Mouse (Mus musculus): ENCODE results near the gene Dyrk3. TPM values are rescaled to one million over a fixed set of nuclear protein-coding genes. Genes with fewer than 3 reads are reported as not detected.

Dyrk3 gene
- total RNA-seq, 2 experiments from 2014 or later = 0.37 to 0.53 TPM

DNA sequence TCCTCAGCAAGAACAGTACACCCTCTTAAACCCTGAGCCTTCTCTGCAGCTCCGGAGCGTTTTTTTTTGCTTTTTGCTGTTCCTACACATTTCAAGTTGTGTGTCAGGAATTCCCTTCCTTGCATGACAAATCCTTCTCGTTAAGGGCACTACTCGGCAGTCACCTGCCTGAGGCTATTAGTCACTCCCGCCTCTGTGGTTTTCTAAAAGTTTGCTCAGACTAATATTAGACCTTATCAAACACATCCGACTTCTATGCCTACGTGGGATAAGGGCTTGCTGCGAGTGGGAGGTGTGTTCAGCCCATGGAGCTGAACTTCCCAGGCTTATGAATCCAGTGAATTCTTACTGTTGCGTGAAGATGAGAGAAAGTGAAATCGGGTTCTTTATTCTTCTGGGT, 19.6 kb downstream of the Dyrk3 start:
- intact Hi-C loops (cut with DNase I) = loop anchor here (2.0 to 10.0 kb wide), 2 partner anchors 34 to 134 kb away; partner anchors contain the start of gene Eif2d

DNA sequence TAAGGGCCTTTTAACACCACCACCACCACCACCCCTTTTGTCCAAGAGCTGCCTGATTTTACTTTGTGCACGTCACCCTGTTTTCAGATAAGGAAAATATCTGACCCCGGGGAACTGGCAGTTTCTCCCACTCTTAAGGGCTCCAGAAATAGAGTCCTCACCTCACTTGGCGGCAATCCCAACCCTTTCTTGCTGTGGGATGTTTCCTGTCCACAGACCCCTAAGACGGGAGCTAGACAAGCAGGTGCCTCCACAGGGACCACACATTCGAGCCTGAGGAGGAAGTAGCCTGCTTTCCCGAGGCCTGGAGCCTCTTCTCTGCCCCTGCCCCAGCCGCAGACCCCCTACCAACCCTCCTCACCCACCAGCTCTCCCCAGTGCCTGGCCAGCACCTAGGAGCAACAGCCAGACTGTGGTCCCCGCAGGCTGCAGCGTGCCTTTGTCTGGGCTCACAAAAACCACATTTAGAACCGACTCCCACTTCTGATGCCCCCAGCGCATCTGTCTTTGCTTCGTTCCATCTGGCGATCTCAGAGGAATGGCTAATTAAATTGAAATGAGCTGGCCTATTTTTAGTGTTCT, 21.6 kb downstream of the Dyrk3 start:
- DNase-seq = peak; percentile 59 to 70
- intact Hi-C loops (cut with DNase I) = loop anchor here (2.0 to 10.0 kb wide), 3 partner anchors 22 to 144 kb away; partner anchors contain the start of gene Dyrk3

More for the DNA sequence above, 19.6 kb downstream of the Dyrk3 start:
- DNase-seq = no peak

DNA sequence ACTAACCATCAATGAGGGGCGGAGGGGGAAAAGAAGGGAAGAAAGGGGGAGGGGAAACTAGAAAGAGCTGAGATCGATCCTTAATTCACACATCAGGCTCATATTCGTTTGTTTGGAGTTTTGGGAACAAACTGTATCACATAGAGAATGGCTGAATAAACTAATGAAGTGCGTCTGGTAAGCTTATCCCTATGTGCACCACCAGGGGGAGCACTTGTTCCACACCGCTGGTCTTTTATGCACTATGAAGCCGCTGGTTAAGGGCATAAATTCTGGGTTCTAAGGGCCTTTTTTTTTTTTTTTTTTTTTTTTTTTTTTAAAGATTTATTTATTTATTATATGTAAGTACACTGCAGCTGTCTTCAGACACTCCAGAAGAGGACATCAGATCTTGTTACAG, 22.2 kb downstream of the Dyrk3 start:
- peak; percentile 75 to 82 for DNase-seq
- intact Hi-C loops (cut with DNase I) = loop anchor here (2.0 to 10.0 kb wide), 3 partner anchors 23 to 145 kb away; partner anchors contain the start of gene Dyrk3

DNA sequence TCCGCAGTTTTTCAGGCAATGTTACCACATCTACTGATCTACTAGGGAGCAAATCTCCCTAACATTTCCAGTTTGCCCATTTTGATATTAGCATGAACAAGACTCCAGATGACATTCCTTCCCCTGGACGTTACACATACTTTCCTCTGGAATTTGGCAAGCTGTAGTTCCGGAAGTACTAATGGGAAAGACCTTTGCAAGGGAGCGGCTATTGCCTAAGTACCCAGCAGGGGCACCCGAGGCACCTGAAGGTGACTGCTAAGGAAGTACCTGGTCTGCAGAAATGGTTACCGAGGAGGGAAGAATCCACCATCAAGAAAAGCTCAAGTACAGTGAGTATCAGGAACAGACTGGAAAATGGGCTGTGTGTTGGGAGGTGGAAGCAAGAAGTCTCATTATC, 25.6 kb downstream of the Dyrk3 start:
- DNase-seq = peak in 1 of 2 experiments; percentile 63
- intact Hi-C loops (cut with DNase I) = loop anchor here (10.0 kb wide), 1 partner anchor 128 kb away; no protein-coding TSS in a partner anchor

DNA sequence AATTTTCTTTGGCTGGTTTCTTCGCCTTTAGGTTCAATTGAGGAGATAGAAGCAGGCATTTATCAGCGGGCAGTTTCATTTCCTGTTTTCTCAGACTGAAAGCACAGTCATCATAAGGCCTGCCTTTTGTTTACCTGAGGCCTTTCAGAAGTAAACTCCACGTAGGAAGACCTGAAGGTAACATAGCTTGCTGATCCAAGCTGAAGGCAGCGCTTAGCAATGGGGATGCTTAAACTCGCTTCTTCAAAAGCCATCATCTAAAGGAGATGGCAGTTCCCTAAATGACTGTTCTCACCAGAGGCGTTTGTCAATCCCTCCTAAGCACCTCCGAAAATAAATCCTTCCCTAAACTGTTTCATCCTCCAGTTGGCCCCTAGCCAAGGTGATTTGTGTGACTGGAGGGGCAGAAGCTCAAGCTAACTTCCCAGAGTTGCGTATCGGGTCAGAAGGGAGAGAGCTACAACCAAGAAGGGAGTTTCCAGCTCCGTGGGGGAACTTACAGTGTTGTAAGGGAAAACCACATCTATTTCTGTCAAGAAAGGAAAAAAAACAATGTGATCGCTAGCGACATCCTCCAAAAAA, 27.5 kb downstream of the Dyrk3 start:
- DNase-seq = peak; percentile 47 to 65
- intact Hi-C loops (cut with DNase I) = loop anchor here (10.0 kb wide), 1 partner anchor 126 kb away; no protein-coding TSS in a partner anchor

DNA sequence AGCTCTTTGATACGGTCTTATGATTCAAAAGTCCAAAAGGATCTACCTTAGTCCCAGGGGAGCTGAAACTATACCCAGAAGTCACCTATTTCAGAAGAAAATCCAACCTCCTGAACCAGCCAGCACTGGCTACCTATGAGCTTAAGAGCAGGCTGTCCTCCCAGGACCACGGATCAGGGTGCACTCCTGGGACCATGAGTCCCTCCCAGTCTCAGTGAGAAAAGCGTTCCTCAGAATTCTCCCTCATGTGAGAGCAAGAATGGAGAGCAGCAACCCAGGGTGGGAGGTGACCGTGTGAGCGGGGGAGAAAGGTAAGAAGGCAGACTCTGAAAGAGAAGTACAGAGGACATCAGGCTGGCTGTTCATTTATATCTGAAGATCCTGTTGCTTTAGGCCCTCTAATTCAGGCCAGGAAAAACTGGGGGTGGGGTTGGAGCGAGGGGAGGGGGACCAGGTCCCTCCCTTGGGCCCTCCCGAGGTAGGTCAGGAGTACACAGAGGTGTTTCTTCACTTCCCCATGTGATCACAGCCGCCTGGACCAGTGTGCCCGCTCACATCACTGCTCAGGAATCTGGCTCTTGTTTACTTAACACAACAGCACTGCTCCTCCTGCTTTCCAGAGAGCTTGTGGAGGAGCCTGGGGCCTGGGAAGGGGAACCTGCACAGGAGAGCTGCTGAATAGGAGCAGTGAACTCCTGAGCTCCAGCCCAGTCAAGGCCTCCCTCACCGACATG, 30.4 kb downstream of the Dyrk3 start:
- intact Hi-C loops (cut with DNase I) = no loop called here
- DNase-seq = peak in 1 of 2 experiments; percentile 20

DNA sequence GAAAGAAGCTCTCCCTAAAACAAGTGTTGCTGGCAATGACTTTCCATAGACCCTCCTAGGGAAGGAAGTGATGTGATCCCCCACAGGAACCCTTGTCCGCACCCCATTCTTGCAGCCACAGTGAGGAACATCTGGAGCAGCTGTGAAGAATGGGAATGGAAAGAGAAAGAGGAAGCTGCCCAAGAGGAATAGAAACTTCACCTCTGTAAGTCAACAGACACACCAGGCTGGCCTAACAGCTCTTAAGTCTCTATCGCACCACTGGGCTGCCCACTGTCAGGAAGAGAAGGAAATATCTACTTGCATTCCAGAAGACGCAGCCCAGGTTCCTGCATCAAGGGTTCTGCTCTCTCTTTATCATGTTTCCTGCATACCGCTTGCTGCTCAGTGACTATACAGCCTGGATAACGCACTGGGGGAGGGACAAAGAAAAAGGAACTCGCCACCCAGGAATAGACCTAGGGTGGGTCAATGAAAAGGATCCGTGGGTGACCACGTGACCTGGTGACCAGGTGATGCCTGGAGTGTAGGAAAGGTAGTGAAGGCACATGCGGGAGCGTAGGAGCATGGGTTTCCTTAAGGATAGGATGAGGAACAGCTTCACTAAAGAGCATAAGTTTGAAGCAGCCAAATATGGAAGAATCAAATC, 34.2 kb downstream of the Dyrk3 start:
- no peak for DNase-seq
- intact Hi-C loops (cut with DNase I) = no loop called here

DNA sequence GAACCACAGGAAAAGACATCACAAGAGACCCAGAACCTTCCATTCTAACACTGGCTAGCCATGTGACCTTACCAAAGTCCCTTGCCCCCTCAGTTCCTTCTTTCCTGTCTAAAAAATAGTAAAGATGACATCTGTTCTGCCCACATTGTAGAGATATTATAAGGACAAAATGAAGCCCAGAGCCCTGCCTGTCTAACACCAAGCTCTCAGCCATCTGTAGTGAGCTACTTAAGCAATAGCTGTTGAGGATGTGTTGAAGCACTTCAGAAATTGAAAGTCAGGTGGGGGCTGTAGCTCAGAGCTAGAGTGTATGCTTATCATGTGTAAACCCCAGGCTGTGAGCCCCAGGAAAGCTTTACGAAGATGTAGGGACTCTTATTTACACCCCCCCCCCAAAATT, 37.3 kb downstream of the Dyrk3 start:
- no peak for DNase-seq
- intact Hi-C loops (cut with DNase I) = no loop called here

DNA sequence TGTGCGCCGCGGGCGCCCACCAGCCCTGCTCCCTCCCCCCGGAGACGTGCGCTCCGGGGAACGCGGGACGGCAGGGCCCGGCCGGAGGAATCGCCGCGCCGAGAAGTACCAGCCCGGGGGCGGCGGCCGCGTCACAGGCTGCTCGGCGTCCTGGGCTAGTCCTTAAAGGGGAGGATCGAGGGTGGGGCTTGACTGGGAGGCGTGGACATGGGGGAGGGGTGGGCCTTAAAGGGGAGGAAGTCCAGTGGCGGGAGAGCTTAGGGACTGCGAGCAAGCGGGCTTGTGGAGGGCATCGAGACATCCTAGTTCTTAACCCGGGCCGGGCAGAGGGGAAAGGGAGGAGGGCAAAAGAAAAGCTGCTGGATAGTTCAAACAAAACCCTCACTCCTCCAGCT, 40.4 kb downstream of the Dyrk3 start, which contains the start of gene Mapkapk2:
Gene Mapkapk2 (minus strand): TSS at position 127 of the 395 bp plus-strand sequence.
- intact Hi-C loops (cut with DNase I) = loop anchor here (2.0 kb wide), 1 partner anchor 37 kb away; no protein-coding TSS in a partner anchor
- DNase-seq = peak; percentile 94 to 95

DNA sequence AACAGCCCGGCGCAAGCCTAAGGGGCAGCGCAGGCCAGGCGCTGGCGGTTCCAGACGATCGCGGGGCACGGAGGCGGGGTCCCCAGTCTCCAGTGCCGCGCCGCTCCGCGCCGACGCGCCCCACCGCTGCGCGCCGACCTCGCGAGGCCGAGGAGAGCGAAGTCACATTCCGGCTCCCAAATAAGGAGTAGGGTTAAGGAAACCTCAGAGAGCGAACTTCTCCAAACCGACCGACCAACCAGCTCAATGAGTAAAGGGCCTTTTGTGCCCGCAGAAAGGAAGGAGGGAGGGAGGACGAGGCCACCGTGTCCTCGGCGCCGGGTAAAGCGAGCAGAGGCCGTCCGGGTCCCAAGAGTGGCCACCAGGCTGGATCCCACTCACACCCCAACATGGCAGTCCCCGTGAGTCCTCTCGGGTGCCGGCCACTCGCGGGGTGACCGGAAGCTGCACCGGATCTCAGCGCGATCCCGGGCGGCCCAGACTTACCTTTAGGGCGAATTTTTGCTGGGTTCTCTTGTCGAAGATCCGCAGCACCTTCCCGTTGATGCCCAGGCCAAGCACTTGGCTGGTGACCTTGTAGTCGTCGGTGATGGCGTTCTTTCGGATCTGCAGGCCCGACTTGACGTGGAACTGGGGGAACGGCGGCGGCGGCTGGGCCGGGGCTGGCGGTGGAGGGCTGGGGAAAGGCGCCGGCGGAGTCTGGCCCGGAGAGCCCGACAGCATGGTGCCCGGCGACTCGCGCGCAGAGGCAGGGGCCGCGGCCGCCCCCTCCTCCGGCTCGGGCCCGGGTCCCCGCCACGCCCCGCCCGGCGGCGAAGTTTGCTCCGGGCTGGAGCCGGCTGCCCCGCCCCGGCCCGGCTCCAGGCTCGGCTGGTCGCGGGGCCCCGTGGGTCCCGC, 41.1 kb downstream of the Dyrk3 start:
- intact Hi-C loops (cut with DNase I) = loop anchor here (2.0 kb wide), 1 partner anchor 36 kb away; no protein-coding TSS in a partner anchor

DNA sequence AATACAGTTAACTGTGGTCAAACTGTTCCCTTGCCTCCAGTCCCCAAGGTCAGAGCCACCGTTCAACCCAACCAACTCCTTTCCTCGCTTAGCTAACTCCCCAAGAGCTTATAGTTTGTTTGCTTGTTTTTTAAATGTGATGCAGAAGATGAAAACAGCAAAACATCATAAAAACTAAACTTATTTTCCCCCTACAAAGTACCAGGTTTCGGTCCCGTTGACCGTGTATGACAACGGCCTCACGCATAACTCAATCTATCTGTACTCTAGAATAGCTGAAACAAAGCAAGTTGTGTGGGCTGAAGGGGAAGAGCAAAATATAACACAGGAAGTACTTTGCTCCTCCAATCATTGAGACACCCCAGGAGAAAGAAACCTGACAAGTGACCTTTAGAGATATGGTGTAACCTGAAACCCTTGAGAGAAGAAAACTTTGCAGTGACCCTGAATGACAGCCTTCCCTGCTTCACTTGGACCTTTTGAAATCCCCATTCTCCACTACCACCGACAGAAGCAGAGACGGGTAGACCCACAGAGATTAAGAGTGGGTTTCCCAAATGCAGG, 41.9 kb downstream of the Dyrk3 start:
- intact Hi-C loops (cut with DNase I) = loop anchor here (2.0 kb wide), 1 partner anchor 35 kb away; no protein-coding TSS in a partner anchor
- DNase-seq = no peak

More for the DNA sequence above, 41.1 kb downstream of the Dyrk3 start:
- DNase-seq = peak; percentile 71 to 74

DNA sequence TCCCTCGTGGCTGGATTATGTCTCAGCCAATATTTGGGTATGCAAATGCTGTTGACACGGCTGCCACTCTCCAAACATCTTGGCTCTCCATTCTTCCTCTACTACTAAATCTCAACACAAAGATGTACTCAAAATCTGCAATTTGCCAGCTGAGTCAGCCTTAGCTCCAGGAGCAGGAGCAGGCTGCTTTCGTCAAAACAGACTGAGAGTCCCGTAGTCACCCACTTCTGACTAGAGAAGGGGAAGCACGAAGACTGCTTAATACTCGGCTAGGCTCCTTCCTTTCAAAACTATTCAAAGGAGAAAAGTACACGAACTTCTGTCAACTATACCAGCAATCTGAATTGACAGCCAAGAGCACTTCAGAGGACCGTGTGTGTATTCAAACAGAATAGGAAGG, 42.6 kb downstream of the Dyrk3 start:
- intact Hi-C loops (cut with DNase I) = no loop called here

DNA sequence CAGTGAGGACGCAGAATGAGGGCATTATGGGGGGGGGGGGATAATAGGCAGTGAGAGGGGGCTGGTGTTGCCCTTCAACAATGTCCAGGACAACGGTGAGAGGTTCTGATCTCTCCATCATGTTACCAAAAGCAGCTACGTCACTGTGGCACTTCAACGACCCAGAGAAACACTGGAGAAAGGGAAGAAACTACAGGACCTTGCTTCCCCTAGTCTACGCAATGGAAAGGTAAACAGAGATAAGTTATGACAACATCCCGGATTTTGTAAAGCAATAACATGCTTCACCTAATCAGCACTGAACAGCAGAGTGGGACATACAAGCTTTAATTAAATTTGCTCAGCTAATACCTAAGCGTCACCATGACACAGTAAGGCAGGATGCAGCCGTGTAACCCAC, 44.3 kb downstream of the Dyrk3 start:
- intact Hi-C loops (cut with DNase I) = no loop called here
- no peak for DNase-seq

More for the DNA sequence above, 42.6 kb downstream of the Dyrk3 start:
- DNase-seq = no peak

DNA sequence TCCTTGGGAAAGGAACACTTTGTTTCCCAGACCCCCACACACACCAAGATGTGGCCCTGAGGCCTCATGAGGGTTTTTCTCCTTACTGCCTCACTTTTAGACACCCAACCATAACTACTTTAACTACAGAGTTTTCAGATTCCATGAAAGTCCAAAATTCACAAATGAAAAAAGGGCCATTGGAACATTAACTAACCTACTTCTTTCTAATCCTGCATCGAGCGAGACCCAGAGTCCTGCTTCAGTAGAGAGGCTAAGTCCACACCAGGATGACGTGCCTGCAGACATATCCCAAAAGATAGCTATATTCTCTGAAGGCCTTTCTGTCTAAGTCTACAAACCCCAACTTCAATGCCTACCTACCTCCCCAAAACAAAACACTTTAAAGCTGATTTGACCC, 45.3 kb downstream of the Dyrk3 start:
- DNase-seq = no peak
- intact Hi-C loops (cut with DNase I) = no loop called here

DNA sequence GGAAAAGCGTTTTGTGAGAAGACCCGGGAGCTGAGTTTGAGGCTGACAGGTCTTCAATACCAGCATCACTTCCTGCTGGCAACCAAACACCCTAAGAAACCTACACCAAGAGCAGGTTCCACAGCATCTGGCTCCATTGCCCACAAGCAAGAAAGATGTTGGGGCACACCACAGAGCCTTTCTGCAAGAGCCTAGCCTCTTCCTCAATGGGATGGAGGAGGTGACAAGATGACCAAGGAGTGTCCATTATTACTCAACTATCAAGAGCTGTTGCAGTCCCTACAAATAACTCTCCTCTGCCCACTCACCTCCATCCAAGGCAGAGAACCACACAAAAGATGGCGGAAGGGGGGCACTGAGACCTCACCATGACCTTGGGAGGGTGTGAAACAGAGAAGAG, 46.0 kb downstream of the Dyrk3 start:
- DNase-seq = no peak
- intact Hi-C loops (cut with DNase I) = no loop called here

DNA sequence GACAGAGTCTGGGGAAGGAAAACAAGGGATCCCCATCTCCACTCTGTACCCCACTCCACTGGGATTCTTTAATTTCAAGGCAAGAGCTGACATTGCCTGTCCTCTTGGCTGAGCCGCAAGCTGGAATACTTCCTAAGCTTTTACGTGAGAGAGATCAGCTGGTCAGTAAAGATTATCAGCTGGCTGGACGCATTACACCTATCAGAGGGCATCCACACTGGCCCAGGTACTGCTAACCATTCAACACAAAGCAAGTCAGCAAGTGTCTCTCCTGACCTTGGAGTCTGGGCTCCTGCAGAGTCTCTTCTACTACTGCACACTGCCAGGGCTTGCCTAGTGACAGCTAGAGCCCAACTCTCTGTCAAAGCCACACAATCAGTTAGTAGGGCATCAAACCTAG, 46.7 kb downstream of the Dyrk3 start:
- no peak for DNase-seq
- intact Hi-C loops (cut with DNase I) = no loop called here

DNA sequence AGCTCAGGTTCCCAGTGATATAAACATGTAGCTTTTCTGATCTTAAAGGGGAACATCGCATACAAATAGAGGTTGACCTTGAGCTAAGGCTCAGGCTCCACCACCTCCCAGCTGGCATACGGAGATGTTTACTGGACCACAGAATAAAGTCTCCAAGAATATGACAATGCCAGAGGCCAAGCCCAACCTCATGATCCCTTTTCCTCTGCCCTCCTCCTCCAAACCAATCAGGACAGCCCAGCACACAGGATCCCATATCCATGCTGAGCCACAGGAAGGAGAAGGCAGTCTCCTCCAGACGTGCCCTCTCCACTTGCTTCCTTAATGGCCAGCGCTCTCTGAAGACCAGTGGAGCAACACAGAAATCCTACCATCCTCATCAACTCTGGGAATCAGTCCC, 47.3 kb downstream of the Dyrk3 start:
- intact Hi-C loops (cut with DNase I) = no loop called here
- DNase-seq = no peak

DNA sequence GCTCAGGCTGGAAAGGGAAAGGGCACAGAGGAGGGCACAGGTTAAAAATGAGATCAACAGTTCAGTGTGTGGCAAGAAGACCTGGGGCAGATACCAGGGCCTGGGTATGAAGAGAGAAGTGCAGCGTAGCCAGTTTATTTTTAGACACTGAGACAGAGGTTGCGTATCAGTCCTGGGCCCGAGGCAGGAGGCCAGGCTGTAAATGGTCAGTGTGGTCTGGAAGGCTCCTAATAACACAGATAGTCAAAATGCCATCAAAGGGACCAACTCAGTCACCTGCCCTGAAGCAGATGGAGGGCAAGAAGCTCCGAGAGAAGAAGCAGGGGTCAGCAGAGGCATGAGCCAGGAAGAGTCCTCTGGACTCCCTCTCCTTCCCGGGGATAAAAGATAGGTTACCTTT, 47.9 kb downstream of the Dyrk3 start:
- DNase-seq = peak in 1 of 2 experiments; percentile 47
- intact Hi-C loops (cut with DNase I) = no loop called here

DNA sequence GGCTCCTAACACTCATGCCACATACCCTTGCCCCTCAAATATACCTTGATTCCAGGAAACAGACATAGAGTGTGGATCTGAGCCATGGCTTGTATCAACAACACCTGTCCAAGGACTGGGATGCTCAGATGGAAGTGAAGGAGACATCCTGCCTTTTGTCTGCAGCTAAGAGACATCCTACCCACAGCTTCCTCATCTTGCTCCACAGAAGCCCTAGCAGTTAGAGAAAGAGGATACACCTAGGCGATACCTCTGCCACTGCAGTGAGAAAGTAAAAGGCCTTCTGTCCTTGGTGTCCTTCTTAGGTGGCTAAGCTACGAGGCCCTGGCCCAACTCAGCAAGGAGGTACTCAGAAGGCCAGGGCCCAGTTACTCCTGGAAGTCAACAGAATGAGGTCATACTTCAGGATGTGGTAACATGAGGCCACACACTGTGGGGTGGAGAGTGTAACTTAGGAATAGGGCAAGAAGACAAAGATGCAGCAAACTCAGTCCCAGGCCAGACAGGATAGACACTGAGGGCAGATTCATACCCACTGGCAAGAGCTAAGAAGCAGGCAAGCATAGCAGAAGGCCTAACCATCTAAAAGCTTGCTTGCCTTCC, 48.5 kb downstream of the Dyrk3 start:
- DNase-seq = no peak
- intact Hi-C loops (cut with DNase I) = no loop called here
